Mouse (Mus musculus): ENCODE data around the gene Irgq. TPM values are rescaled to one million over a fixed set of nuclear protein-coding genes. Genes with fewer than 3 reads are reported as not detected.
"Not testable (repeated sequence)": the region's sequence is repeated elsewhere in the genome, so short reads cannot be mapped to it uniquely, and the experiment has no call there.

Irgq gene
- polyA plus RNA-seq, 1 experiment from 2014 or later, result 14.9 TPM

- not testable (repeated sequence) for H3K4me1 ChIP-seq (replicated peaks); H3K4me3 ChIP-seq; H3K27me3 ChIP-seq (ENCODE audit: insufficient read depth, poor library complexity, severe bottlenecking); H3K9me3 ChIP-seq; H3K27ac ChIP-seq; DNase-seq (ENCODE audit: low spot score)
- peaks cover 39% of the 10 kb centered on the region for H3K36me3 ChIP-seq
- WGBS, result 90% methylated on average over 10 of the region's 10 CpGs
Observed at GRCm38 (mm10) chr7:24520054-24520453, 10.4 kb upstream of the Irgq start.

GRCm38 (mm10) chr7:24522805-24523204 is 7.7 kb upstream of the Irgq start:
- H3K4me1 ChIP-seq (replicated peaks), result no peaks in the 10 kb centered on the region
- H3K36me3 ChIP-seq, result peaks cover 11% of the 10 kb centered on the region
- no peaks in the 10 kb centered on the region for H3K27me3 ChIP-seq (ENCODE audit: insufficient read depth, poor library complexity, severe bottlenecking)
- H3K9me3 ChIP-seq, result no peaks in the 10 kb centered on the region
- no peak for DNase-seq (ENCODE audit: low spot score)
- no peak overlapping the region for H3K27ac ChIP-seq
- H3K4me3 ChIP-seq, result no peak overlapping the region
- 62% methylated on average over 5 of the region's 5 CpGs for WGBS

DNA sequence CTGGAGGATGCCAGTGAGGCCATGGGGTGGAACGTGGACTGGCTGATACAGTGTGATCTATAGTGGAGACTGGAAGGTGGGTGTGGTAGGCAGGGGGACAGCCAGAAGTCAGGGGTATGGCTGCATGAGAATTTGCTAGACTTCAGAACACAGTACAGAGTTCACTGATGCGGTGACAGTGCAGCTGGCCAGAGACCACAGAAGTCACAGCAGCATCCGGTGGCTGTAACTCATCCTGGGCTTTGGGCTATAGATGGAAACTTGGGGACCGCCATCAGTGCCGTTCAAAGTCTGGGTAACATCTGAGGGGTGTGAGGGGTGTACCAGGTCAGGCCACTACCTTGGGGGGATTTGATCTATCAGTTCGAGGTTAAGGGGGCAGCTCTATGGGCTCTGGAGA is 6.8 kb upstream of the Irgq start:
- no peak overlapping the region for H3K27ac ChIP-seq
- 85% methylated on average over 6 of the region's 6 CpGs for WGBS
- no peak for DNase-seq (ENCODE audit: low spot score)
- no peaks in the 10 kb centered on the region for H3K27me3 ChIP-seq (ENCODE audit: insufficient read depth, poor library complexity, severe bottlenecking)
- no peak overlapping the region for H3K4me3 ChIP-seq
- H3K4me1 ChIP-seq (replicated peaks), result no peaks in the 10 kb centered on the region
- H3K9me3 ChIP-seq, result no peaks in the 10 kb centered on the region
- H3K36me3 ChIP-seq, result peaks cover 2% of the 10 kb centered on the region

DNA sequence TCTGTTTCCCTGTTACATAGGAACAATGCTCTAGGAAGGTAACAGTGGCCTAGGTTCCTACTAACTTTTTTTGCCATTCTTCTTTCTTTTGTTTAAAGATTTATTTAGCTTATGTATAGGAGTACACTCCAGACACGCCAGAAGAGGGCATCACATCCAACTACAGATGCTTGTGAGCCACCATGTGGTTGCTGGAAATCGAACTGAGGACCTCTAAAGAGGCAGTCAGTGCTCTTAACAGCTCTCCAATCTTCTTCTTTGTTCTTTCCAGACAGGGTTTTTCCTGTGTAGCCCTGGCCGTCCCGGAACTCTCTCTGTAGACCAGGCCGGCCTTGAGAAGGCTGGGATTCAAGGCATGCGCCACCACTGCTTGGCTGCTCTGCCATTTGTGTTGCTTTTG is 5.5 kb upstream of the Irgq start:
- 80% methylated on average over 6 of the region's 6 CpGs for WGBS
- no peaks in the 10 kb centered on the region for H3K9me3 ChIP-seq
- no peak overlapping the region for H3K27ac ChIP-seq
- H3K4me1 ChIP-seq (replicated peaks), result peaks cover 9% of the 10 kb centered on the region
- H3K4me3 ChIP-seq, result no peak overlapping the region
- H3K27me3 ChIP-seq (ENCODE audit: insufficient read depth, poor library complexity, severe bottlenecking), result no peaks in the 10 kb centered on the region
- no peak for DNase-seq (ENCODE audit: low spot score)
- no peaks in the 10 kb centered on the region for H3K36me3 ChIP-seq

DNA sequence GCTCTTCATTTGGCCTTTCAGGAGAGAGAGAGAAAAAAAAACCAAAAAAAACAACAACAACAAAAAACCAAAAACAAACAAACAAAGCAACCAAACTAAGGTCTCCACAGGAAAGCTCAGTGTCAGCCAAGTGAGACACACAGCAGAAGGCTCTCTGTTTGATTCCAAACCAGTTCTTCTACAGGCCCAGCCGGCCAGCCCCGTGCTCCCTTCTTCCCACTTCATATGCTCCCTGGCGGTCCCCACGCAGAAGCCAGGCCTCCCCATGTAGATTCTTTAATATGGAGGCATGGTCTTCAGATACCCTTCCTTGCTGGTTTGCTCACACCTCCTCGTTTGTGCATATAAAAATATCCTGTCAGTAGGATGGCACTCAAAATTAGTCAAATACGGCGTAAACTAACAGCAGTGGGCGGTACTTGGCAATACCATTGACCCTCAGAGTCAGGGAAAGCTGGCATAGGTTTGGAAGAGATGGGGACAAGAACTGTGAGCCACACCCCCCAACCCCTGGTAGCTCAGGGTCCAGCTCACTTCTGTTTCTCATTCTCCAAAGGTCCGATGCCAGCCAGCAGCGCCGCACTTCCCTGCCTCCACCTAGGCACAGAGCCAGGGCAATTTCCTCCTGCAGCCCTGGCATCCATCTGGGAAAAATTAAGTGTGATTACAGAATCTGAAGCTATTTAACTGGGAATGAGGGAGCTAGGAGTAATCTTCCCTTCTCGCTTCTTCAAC is 4.6 kb upstream of the Irgq start:
- Histone ChIP-seq H3K4me3 (no peak overlapping the region), H3K4me1 (replicated peaks) (peaks cover 12% of the 10 kb centered on the region), H3K36me3 (no peaks in the 10 kb centered on the region), H3K27me3 (ENCODE audit: insufficient read depth, poor library complexity, severe bottlenecking) (no peaks in the 10 kb centered on the region), H3K27ac (no peak overlapping the region), H3K9me3 (no peaks in the 10 kb centered on the region)
- WGBS, result 92% methylated on average over 12 of the region's 12 CpGs
- DNase-seq (ENCODE audit: low spot score), result no peak

DNA sequence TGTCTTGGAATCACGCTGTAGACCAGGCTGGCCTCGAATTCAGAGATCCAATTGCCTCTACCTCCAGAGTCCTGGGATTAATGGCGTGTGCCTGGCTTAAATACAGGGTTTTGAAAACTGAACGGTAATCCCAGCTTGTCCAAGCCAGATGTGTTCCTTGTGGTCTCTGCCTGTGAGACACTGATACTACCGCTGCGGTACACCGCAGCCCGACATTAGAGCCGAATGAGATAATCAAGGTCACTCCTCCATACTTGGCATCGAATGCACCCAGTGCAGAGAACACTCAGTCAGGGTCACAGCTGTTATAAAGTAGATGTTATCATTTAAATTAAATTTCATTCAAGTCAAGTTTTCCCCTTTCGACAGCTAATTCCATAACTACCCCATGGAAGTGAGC is 1.6 kb upstream of the Irgq start:
- Histone ChIP-seq H3K9me3 (no peaks in the 10 kb centered on the region), H3K27me3 (ENCODE audit: insufficient read depth, poor library complexity, severe bottlenecking) (peaks cover 20% of the 10 kb centered on the region), H3K4me1 (replicated peaks) (peaks cover 38% of the 10 kb centered on the region), H3K27ac (no peak overlapping the region), H3K36me3 (peaks cover 10% of the 10 kb centered on the region), H3K4me3 (no peak overlapping the region)
- no peak for DNase-seq (ENCODE audit: low spot score)
- 94% methylated on average over 11 of the region's 11 CpGs for WGBS

DNA sequence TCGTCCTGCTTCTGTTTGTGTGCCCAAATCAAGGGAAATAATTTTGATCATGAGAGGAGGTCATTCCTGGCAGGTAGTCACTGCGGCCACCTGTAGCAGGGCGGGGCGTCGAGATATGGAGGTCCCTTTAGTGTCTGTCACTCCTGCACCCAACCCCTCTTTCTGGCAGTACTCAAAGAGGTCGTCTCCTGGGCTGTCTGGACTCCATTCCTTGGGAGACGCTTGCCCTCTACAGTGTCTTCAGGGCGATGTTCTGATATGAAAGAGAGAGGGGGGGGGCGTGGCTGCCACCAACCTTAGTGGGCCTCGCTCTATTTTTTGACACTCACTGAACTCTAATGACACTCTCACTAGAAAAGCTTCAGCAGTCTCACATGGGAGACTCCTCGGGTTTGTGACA is 909 bp upstream of the Irgq start:
- DNase-seq (ENCODE audit: low spot score), result no peak
- Histone ChIP-seq H3K27me3 (ENCODE audit: insufficient read depth, poor library complexity, severe bottlenecking) (peaks cover 27% of the 10 kb centered on the region), H3K27ac (peak overlapping the region; percentile 90), H3K4me1 (replicated peaks) (peaks cover 43% of the 10 kb centered on the region), H3K36me3 (peaks cover 18% of the 10 kb centered on the region), H3K9me3 (no peaks in the 10 kb centered on the region), H3K4me3 (peak overlapping the region; percentile 67)
- 59% methylated on average over 11 of the region's 11 CpGs for WGBS

- Histone ChIP-seq H3K27me3 (ENCODE audit: insufficient read depth, poor library complexity, severe bottlenecking) (peaks cover 41% of the 10 kb centered on the region), H3K36me3 (peaks cover 36% of the 10 kb centered on the region), H3K4me1 (replicated peaks) (peaks cover 43% of the 10 kb centered on the region), H3K27ac (peak overlapping the region; percentile 90), H3K9me3 (no peaks in the 10 kb centered on the region), H3K4me3 (peak overlapping the region; percentile 67)
- peak; percentile 87 for DNase-seq (ENCODE audit: low spot score)
- 2% methylated on average over 43 of the region's 43 CpGs for WGBS
Observed at GRCm38 (mm10) chr7:24531211-24531971, 902 bp downstream of the Irgq start.

GRCm38 (mm10) chr7:24533031-24533571 is 2.6 kb downstream of the Irgq start:
- H3K4me1 ChIP-seq (replicated peaks), result peaks cover 43% of the 10 kb centered on the region
- H3K36me3 ChIP-seq, result peaks cover 38% of the 10 kb centered on the region
- H3K27ac ChIP-seq, result no peak overlapping the region
- H3K9me3 ChIP-seq, result no peaks in the 10 kb centered on the region
- WGBS, result 54% methylated on average over 28 of the region's 28 CpGs
- no peak for DNase-seq (ENCODE audit: low spot score)
- H3K27me3 ChIP-seq (ENCODE audit: insufficient read depth, poor library complexity, severe bottlenecking), result peaks cover 41% of the 10 kb centered on the region
- peak overlapping the region; percentile 37 for H3K4me3 ChIP-seq

- peak; percentile 23 for DNase-seq (ENCODE audit: low spot score)
- Histone ChIP-seq H3K4me3 (peak overlapping the region; percentile 37), H3K9me3 (no peaks in the 10 kb centered on the region), H3K27me3 (ENCODE audit: insufficient read depth, poor library complexity, severe bottlenecking) (peaks cover 41% of the 10 kb centered on the region), H3K4me1 (replicated peaks) (peaks cover 43% of the 10 kb centered on the region), H3K36me3 (peaks cover 40% of the 10 kb centered on the region), H3K27ac (no peak overlapping the region)
- WGBS, result 15% methylated on average over 42 of the region's 42 CpGs
Observed at GRCm38 (mm10) chr7:24533806-24534205, 3.3 kb downstream of the Irgq start.

DNA sequence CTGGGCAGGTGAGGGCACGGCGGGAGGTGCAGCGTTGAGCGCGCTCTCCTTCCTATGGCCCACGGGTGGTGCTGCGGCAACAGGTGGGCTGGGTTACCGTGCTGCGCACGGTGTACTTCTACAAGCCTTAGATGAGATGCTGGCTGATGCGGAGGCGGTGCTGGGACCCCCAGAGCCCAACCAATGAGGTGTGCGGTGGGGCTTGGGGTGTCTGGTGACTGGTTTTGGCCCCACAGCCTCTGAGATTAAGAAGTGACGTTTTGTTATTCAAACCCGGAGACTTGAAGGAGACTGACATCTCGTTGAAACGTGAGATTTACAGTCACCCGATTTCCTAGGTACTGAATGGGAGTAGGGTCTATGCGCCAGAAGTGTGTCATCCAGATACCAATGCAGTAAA is 3.8 kb downstream of the Irgq start:
- 26% methylated on average over 19 of the region's 19 CpGs for WGBS
- Histone ChIP-seq H3K4me3 (peak overlapping the region; percentile 37), H3K27ac (no peak overlapping the region), H3K4me1 (replicated peaks) (peaks cover 41% of the 10 kb centered on the region), H3K36me3 (peaks cover 42% of the 10 kb centered on the region), H3K27me3 (ENCODE audit: insufficient read depth, poor library complexity, severe bottlenecking) (peaks cover 41% of the 10 kb centered on the region), H3K9me3 (no peaks in the 10 kb centered on the region)
- no peak for DNase-seq (ENCODE audit: low spot score)

DNA sequence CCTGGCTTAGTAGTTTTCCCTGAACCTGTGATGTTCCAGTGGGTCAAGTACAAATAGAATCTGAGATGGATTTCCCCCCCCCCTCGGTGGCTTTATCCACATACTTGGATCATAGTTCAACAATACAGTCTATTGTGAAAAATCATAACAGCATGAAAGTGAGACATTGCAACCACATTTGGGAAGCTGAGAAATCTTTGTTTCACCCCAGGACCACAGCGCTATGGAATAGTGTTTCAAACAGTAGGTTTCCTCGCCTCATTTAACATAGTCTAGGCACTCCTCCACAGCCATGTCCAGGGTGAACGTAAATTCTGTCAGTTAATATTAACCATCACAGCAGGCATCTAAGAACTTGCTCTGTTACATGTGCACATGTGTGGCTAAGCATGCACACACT is 6.6 kb downstream of the Irgq start:
- H3K36me3 ChIP-seq, result peaks cover 42% of the 10 kb centered on the region
- H3K27ac ChIP-seq, result no peak overlapping the region
- H3K4me3 ChIP-seq, result no peak overlapping the region
- H3K27me3 ChIP-seq (ENCODE audit: insufficient read depth, poor library complexity, severe bottlenecking), result peaks cover 38% of the 10 kb centered on the region
- H3K4me1 ChIP-seq (replicated peaks), result peaks cover 19% of the 10 kb centered on the region
- no peak for DNase-seq (ENCODE audit: low spot score)
- no peaks in the 10 kb centered on the region for H3K9me3 ChIP-seq
- 86% methylated on average over 4 of the region's 4 CpGs for WGBS

DNA sequence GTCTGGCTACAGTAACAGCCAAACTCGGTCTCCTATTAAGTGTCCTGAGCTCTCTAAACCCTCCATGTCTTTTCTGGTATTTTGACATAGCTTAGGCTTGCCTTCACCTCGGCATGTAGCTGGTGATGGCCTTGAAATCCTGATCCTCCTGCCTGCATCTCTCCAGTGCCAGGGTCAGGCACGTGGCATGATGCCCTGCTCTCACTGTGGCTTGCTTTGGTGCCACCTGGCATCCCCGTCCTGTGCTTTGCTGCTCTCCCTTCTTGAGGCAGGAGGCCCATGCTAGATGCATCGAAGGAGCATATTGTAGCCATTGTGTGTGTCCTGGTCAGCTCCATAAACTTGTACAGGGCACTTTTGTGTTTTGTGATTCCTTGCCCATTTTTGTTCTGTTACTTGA is 7.1 kb downstream of the Irgq start:
- 86% methylated on average over 5 of the region's 5 CpGs for WGBS
- no peak overlapping the region for H3K4me3 ChIP-seq
- H3K4me1 ChIP-seq (replicated peaks), result peaks cover 14% of the 10 kb centered on the region
- no peak overlapping the region for H3K27ac ChIP-seq
- no peak for DNase-seq (ENCODE audit: low spot score)
- H3K27me3 ChIP-seq (ENCODE audit: insufficient read depth, poor library complexity, severe bottlenecking), result peaks cover 33% of the 10 kb centered on the region
- peaks cover 42% of the 10 kb centered on the region for H3K36me3 ChIP-seq
- H3K9me3 ChIP-seq, result no peaks in the 10 kb centered on the region

Measured in hindbrain, embryonic 10.5 days (tissue).